Mouse (Mus musculus) liver, adult 2 months (tissue): ENCODE measurements around the gene Dnttip1.

Source experiments
- CTCF ChIP-seq: fragments of 200-500 bp; IDR thresholded peaks from 2 replicates; pipeline ENCODE4 v1.5.1; 2011; ENCODE audit warnings: low read depth, low read length, control low read depth
- POLR2A ChIP-seq: fragments of 200-500 bp; IDR thresholded peaks from 2 replicates; pipeline ENCODE4 v1.6.1; 2011; ENCODE audit warnings: low read length, control low read depth; ENCODE audit not compliant: insufficient read depth; ENCODE audit errors: extremely low read depth

GRCm38 (mm10) chr2:164715005-164715404, 30.8 kb upstream of the Dnttip1 start, which contains the start of gene Spint5:
- TF ChIP-seq CTCF (no peak), POLR2A (no peak)
